Mouse (Mus musculus) cerebral cortex, adult 2 months (tissue): ENCODE results near the gene Fam3b.

Source experiments
- WGBS: fragments of 180-500 bp; shearing (Covaris S2); methylation state at CpG from one replicate; pipeline ENCODE4 v1.1.7; 2018; 5-methylcytosine and 5-hydroxymethylcytosine counted together

The Fam3b gene

GRCm38 (mm10) chr16:97476524-97476923 is 38.1 kb downstream of the Fam3b start:
- 87% methylated on average over 1 of the region's 1 CpGs for WGBS

GRCm38 (mm10) chr16:97475581-97475980 is 39.0 kb downstream of the Fam3b start:
- WGBS: 71% methylated on average over 3 of the region's 3 CpGs

GRCm38 (mm10) chr16:97474671-97475070 is 39.9 kb downstream of the Fam3b start:
- WGBS: 88% methylated on average over 2 of the region's 2 CpGs

GRCm38 (mm10) chr16:97467993-97468791 is 46.4 kb downstream of the Fam3b start:
- 86% methylated on average over 4 of the region's 4 CpGs for WGBS

GRCm38 (mm10) chr16:97467472-97467871 is 47.1 kb downstream of the Fam3b start:
- 78% methylated on average over 3 of the region's 3 CpGs for WGBS

- 59% methylated on average over 4 of the region's 4 CpGs for WGBS
Observed at GRCm38 (mm10) chr16:97466182-97466957, 48.2 kb downstream of the Fam3b start.

GRCm38 (mm10) chr16:97462481-97463181 is 52.0 kb downstream of the Fam3b start, which contains the start of gene Mx1:
Gene Mx1 (minus strand): TSS chr16:97462907.
- WGBS: 36% methylated on average over 4 of the region's 4 CpGs

GRCm38 (mm10) chr16:97461271-97461670 is 53.3 kb downstream of the Fam3b start:
- 89% methylated on average over 2 of the region's 2 CpGs for WGBS

GRCm38 (mm10) chr16:97459831-97460230 is 54.8 kb downstream of the Fam3b start:
- WGBS: 89% methylated on average over 1 of the region's 1 CpGs

GRCm38 (mm10) chr16:97443670-97444263 is 70.8 kb downstream of the Fam3b start:
- WGBS: 65% methylated on average over 14 of the region's 14 CpGs

- 57% methylated on average over 9 of the region's 9 CpGs for WGBS
Observed at GRCm38 (mm10) chr16:97441967-97442366, 72.6 kb downstream of the Fam3b start.

GRCm38 (mm10) chr16:97438191-97438590 is 76.4 kb downstream of the Fam3b start:
- 56% methylated on average over 3 of the region's 3 CpGs for WGBS

GRCm38 (mm10) chr16:97437448-97438056 is 77.1 kb downstream of the Fam3b start:
- WGBS: 33% methylated on average over 1 of the region's 1 CpGs

GRCm38 (mm10) chr16:97434206-97434605 is 80.4 kb downstream of the Fam3b start:
- WGBS: 58% methylated on average over 2 of the region's 2 CpGs

- WGBS: 33% methylated on average over 4 of the region's 4 CpGs
Observed at GRCm38 (mm10) chr16:97431328-97431727, 83.3 kb downstream of the Fam3b start.

- WGBS: 49% methylated on average over 4 of the region's 4 CpGs
Observed at GRCm38 (mm10) chr16:97430091-97430490, 84.5 kb downstream of the Fam3b start.

- WGBS: 84% methylated on average over 3 of the region's 3 CpGs
Observed at GRCm38 (mm10) chr16:97428026-97428425, 86.6 kb downstream of the Fam3b start.

GRCm38 (mm10) chr16:97423627-97424026 is 91.0 kb downstream of the Fam3b start:
- 87% methylated on average over 1 of the region's 1 CpGs for WGBS

- WGBS: 64% methylated on average over 6 of the region's 6 CpGs
Observed at GRCm38 (mm10) chr16:97421671-97422070, 92.9 kb downstream of the Fam3b start.
